Mouse (Mus musculus): ENCODE results near the gene Pigk. TPM values are rescaled to one million over a fixed set of nuclear protein-coding genes. Genes with fewer than 3 reads are reported as not detected.
A peak's percentile ranks its signal among the peaks of the same experiment; 100 is the strongest.

Pigk gene
- total RNA-seq, 2 experiments from 2014 or later: 44.1 to 45.0 TPM

- no peak for DNase-seq (ENCODE audit: low spot score in 2 of 2)
- intact Hi-C loops (cut with DNase I): no loop called here
Observed at GRCm38 (mm10) chr3:152950299-152950698, 236.4 kb downstream of the Pigk start.

GRCm38 (mm10) chr3:152950914-152951313, 237.0 kb downstream of the Pigk start:
- DNase-seq (ENCODE audit: low spot score in 2 of 2): no peak
- intact Hi-C loops (cut with DNase I): no loop called here

- DNase-seq (ENCODE audit: low spot score in 2 of 2): no peak
- intact Hi-C loops (cut with DNase I): no loop called here
Observed at GRCm38 (mm10) chr3:152951634-152952545, 238.0 kb downstream of the Pigk start.

GRCm38 (mm10) chr3:152956038-152956437, 242.1 kb downstream of the Pigk start:
- DNase-seq (ENCODE audit: low spot score in 2 of 2): no peak
- intact Hi-C loops (cut with DNase I): no loop called here

GRCm38 (mm10) chr3:152956771-152957170, 242.9 kb downstream of the Pigk start:
- DNase-seq (ENCODE audit: low spot score in 2 of 2): no peak
- intact Hi-C loops (cut with DNase I): no loop called here

GRCm38 (mm10) chr3:152958358-152959150, 244.7 kb downstream of the Pigk start:
- DNase-seq (ENCODE audit: low spot score in 2 of 2): peak; percentile 60 to 66
- intact Hi-C loops (cut with DNase I): no loop called here

GRCm38 (mm10) chr3:152961855-152962376, 248.0 kb downstream of the Pigk start:
- intact Hi-C loops (cut with DNase I): loop anchor here (10.0 kb wide), 3 partner anchors 177 to 693 kb away; no protein-coding TSS in a partner anchor
- DNase-seq (ENCODE audit: low spot score in 2 of 2): no peak

GRCm38 (mm10) chr3:152969774-152970347, 256.0 kb downstream of the Pigk start:
- intact Hi-C loops (cut with DNase I): loop anchor here (10.0 kb wide), 3 partner anchors 185 to 685 kb away; no protein-coding TSS in a partner anchor
- DNase-seq (ENCODE audit: low spot score in 2 of 2): peak in 1 of 2 experiments; percentile 41

GRCm38 (mm10) chr3:152971373-152971772, 257.5 kb downstream of the Pigk start:
- intact Hi-C loops (cut with DNase I): no loop called here
- peak; percentile 44 to 51 for DNase-seq (ENCODE audit: low spot score in 2 of 2)

GRCm38 (mm10) chr3:152979481-152980092, 265.7 kb downstream of the Pigk start:
- DNase-seq (ENCODE audit: low spot score in 2 of 2): no peak
- intact Hi-C loops (cut with DNase I): loop anchor here (5.0 kb wide), 2 partner anchors 98 to 273 kb away; no protein-coding TSS in a partner anchor

GRCm38 (mm10) chr3:152980431-152980830, 266.5 kb downstream of the Pigk start:
- intact Hi-C loops (cut with DNase I): loop anchor here (5.0 kb wide), 1 partner anchor 272 kb away; no protein-coding TSS in a partner anchor
- DNase-seq (ENCODE audit: low spot score in 2 of 2): no peak

- intact Hi-C loops (cut with DNase I): loop anchor here (5.0 kb wide), 1 partner anchor 271 kb away; no protein-coding TSS in a partner anchor
- DNase-seq (ENCODE audit: low spot score in 2 of 2): peak; percentile 51 to 72
Observed at GRCm38 (mm10) chr3:152980978-152981974, 267.4 kb downstream of the Pigk start.

- peak in 1 of 2 experiments; percentile 65 for DNase-seq (ENCODE audit: low spot score in 2 of 2)
- intact Hi-C loops (cut with DNase I): loop anchor here (5.0 kb wide), 1 partner anchor 270 kb away; no protein-coding TSS in a partner anchor
Observed at GRCm38 (mm10) chr3:152981988-152982387, 268.1 kb downstream of the Pigk start, which contains the start of gene St6galnac5. St6galnac5 (minus strand) TSS chr3:152982246.

GRCm38 (mm10) chr3:152990787-152991186, 276.9 kb downstream of the Pigk start:
- no peak for DNase-seq (ENCODE audit: low spot score in 2 of 2)
- intact Hi-C loops (cut with DNase I): no loop called here

GRCm38 (mm10) chr3:152993608-152994007, 279.7 kb downstream of the Pigk start:
- DNase-seq (ENCODE audit: low spot score in 2 of 2): no peak
- intact Hi-C loops (cut with DNase I): no loop called here

GRCm38 (mm10) chr3:152998106-152998505, 284.2 kb downstream of the Pigk start:
- intact Hi-C loops (cut with DNase I): no loop called here
- no peak for DNase-seq (ENCODE audit: low spot score in 2 of 2)

- DNase-seq (ENCODE audit: low spot score in 2 of 2): no peak
- intact Hi-C loops (cut with DNase I): no loop called here
Observed at GRCm38 (mm10) chr3:152998901-152999300, 285.0 kb downstream of the Pigk start.

- DNase-seq (ENCODE audit: low spot score in 2 of 2): no peak
- intact Hi-C loops (cut with DNase I): no loop called here
Observed at GRCm38 (mm10) chr3:153006893-153007292, 293.0 kb downstream of the Pigk start.

All from left cerebral cortex, postnatal 14 days (tissue).